32 mouse cellular contexts compared by ENCODE assay signal in the genomic region with DNA sequence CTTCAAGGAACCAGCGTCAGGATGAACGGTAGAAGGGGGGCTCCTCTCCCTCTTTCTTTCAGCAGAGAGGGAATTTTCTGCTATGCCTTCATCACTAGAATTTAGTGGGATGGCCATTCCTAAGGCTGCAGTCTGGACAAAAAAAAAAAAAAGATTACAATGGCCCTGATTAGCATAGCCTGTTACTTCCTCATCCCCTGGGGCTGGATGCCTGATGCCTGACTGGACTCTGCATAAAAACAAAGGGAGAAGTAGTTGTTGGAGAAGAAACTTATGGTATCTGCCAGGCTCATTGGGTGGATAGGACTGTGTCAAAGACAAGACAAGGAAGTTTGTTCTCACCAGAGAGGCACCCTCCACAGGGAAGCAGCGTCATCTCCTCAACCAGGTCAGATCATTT. TPM values are rescaled to one million over a fixed set of nuclear protein-coding genes. Genes with fewer than 3 reads are reported as not detected.
"Had no signal": no experiment of that assay in that cellular context is flagged by ENCODE, and none has a peak within 500 bp of the region (broad histone marks: within the 10 kb centered on the region; RNA-seq: fewer than 3 reads in every experiment).

No protein-coding gene starts in this region.

- H3K27ac ChIP-seq: gastrocnemius, adult 2 months; heart, embryonic 10.5 days; heart, embryonic 13.5 days; heart, embryonic 15.5 days; hindbrain, embryonic 10.5 days; hindbrain, embryonic 13.5 days; hindbrain, embryonic 15.5 days; intestine, embryonic 15.5 days; layer of hippocampus, adult 2 months; left cerebral cortex, adult 2 months; limb, embryonic 10.5 days; limb, embryonic 12.5 days; liver, embryonic 13.5 days; liver, embryonic 15.5 days had no signal

- H3K9me3 ChIP-seq: heart, embryonic 10.5 days; heart, embryonic 13.5 days; heart, embryonic 15.5 days; hindbrain, embryonic 10.5 days; hindbrain, embryonic 13.5 days; hindbrain, embryonic 15.5 days; intestine, embryonic 15.5 days; limb, embryonic 10.5 days; limb, embryonic 12.5 days; liver, embryonic 13.5 days; liver, embryonic 15.5 days had no signal

- H3K4me3 ChIP-seq: gastrocnemius, adult 2 months; heart, embryonic 10.5 days; heart, embryonic 13.5 days; heart, embryonic 15.5 days; hindbrain, embryonic 10.5 days; hindbrain, embryonic 13.5 days; hindbrain, embryonic 15.5 days; intestine, embryonic 15.5 days; layer of hippocampus, adult 2 months; left cerebral cortex, adult 2 months; limb, embryonic 10.5 days; limb, embryonic 12.5 days; liver, embryonic 13.5 days; liver, embryonic 15.5 days had no signal

- ATAC-seq: inflammation-experienced regulatory T-cells, adult 6 months; intestine, embryonic 15.5 days; intestine, postnatal 0 days; liver, postnatal 0 days had no signal

- H3K4me2 ChIP-seq: heart, embryonic 13.5 days; heart, embryonic 15.5 days; hindbrain, embryonic 13.5 days; hindbrain, embryonic 15.5 days; intestine, embryonic 15.5 days; limb, embryonic 12.5 days; liver, embryonic 11.5 days; liver, embryonic 13.5 days; liver, embryonic 15.5 days had no signal

- DNase-seq: gastrocnemius, adult 2 months; gastrocnemius, postnatal 10 days; gastrocnemius, postnatal 25 days; heart, adult 18-20 months; heart, postnatal 4 days; kidney, adult 18-20 months; kidney, adult 8-10 months; kidney, postnatal 10 days; kidney, postnatal 25 days; kidney, postnatal 4 days; liver; liver, embryonic 13.5 days; liver, postnatal 0 days had no signal

- H3K4me1 ChIP-seq: heart, embryonic 10.5 days; heart, embryonic 13.5 days; heart, embryonic 15.5 days; hindbrain, embryonic 10.5 days; hindbrain, embryonic 13.5 days; hindbrain, embryonic 15.5 days; intestine, embryonic 15.5 days; limb, embryonic 10.5 days; limb, embryonic 12.5 days; liver, embryonic 13.5 days; liver, embryonic 15.5 days had no signal

- H3K27me3 ChIP-seq: heart, embryonic 13.5 days; heart, embryonic 15.5 days; hindbrain, embryonic 13.5 days; hindbrain, embryonic 15.5 days; intestine, embryonic 15.5 days; limb, embryonic 12.5 days; liver, embryonic 13.5 days; liver, embryonic 15.5 days had no signal

- H3K36me3 ChIP-seq: heart, embryonic 10.5 days; heart, embryonic 13.5 days; heart, embryonic 15.5 days; hindbrain, embryonic 10.5 days; hindbrain, embryonic 13.5 days; hindbrain, embryonic 15.5 days; intestine, embryonic 15.5 days; limb, embryonic 10.5 days; limb, embryonic 12.5 days; liver, embryonic 13.5 days; liver, embryonic 15.5 days had no signal

- H3K9ac ChIP-seq: heart, embryonic 13.5 days; heart, embryonic 15.5 days; hindbrain, embryonic 13.5 days; hindbrain, embryonic 15.5 days; intestine, embryonic 15.5 days; limb, embryonic 12.5 days; liver, embryonic 13.5 days; liver, embryonic 15.5 days; liver, postnatal 0 days had no signal

RNA-seq across cellular contexts. Expression of gene Gm21973, which starts 25.7 kb away (rescaled TPM):
- polyA plus RNA-seq: heart, embryonic 10.5 days; heart, embryonic 13.5 days; heart, embryonic 15.5 days; heart, postnatal 0 days; hindbrain, embryonic 10.5 days; hindbrain, embryonic 13.5 days; hindbrain, embryonic 15.5 days; inflammation-experienced regulatory T-cells, adult 6 months; intestine, embryonic 15.5 days; intestine, postnatal 0 days; kidney, embryonic 14.5 days; kidney, embryonic 16.5 days; limb, embryonic 10.5 days; limb, embryonic 12.5 days; limb, embryonic 14.5 days; liver, embryonic 11.5 days; liver, embryonic 13.5 days; liver, embryonic 15.5 days; liver, postnatal 0 days had no signal

RNA-seq across cellular contexts. Expression of gene Agxt2, which starts 58.9 kb away (rescaled TPM):
- polyA plus RNA-seq: heart, embryonic 13.5 days; heart, embryonic 15.5 days; heart, postnatal 0 days; hindbrain, embryonic 10.5 days; hindbrain, embryonic 13.5 days; hindbrain, embryonic 15.5 days; inflammation-experienced regulatory T-cells, adult 6 months; limb, embryonic 10.5 days; limb, embryonic 12.5 days; limb, embryonic 14.5 days had no signal
